Mouse (Mus musculus) bone marrow macrophage, adult 2 months (primary cell): Measurements from ENCODE around the gene Ephb6. TPM values are rescaled to one million over a fixed set of nuclear protein-coding genes. Genes with fewer than 3 reads are reported as not detected.

Source experiments
- H3K27ac ChIP-seq: 2 replicates; pipeline ENCODE4 v1.5.1; 2012; ENCODE audit warnings: low read depth, low read length; ENCODE audit not compliant: insufficient read depth
- H3K4me1 ChIP-seq: 2 replicates; pipeline ENCODE4 v1.6.1; 2012; ENCODE audit warnings: low read length; ENCODE audit not compliant: control insufficient read depth, insufficient read depth
- H3K4me3 ChIP-seq: 2 replicates; pipeline ENCODE4 v1.5.1; 2012; ENCODE audit warnings: mild to moderate bottlenecking, low read length, moderate library complexity; ENCODE audit not compliant: insufficient read depth
- CTCF ChIP-seq: IDR thresholded peaks from 2 replicates; pipeline ENCODE4 v1.5.1; 2012; ENCODE audit warnings: low read depth, mild to moderate bottlenecking, low read length, moderate library complexity
- POLR2A ChIP-seq: IDR thresholded peaks from 2 replicates; pipeline ENCODE4 v1.6.1; 2012; ENCODE audit warnings: mild to moderate bottlenecking, low read depth, low read length, borderline replicate concordance
- polyA plus RNA-seq: library from polyadenylated mRNA; stranded (reverse); fragments of >200 nt; gene quantifications from 2 replicates; pipeline ENCODE4 v1.2.4, GENCODE M21; 2012; ENCODE audit not compliant: missing spikeins, insufficient read depth, insufficient read length

Gene Ephb6
- polyA plus RNA-seq, 1 experiment: 0.83 TPM

DNA sequence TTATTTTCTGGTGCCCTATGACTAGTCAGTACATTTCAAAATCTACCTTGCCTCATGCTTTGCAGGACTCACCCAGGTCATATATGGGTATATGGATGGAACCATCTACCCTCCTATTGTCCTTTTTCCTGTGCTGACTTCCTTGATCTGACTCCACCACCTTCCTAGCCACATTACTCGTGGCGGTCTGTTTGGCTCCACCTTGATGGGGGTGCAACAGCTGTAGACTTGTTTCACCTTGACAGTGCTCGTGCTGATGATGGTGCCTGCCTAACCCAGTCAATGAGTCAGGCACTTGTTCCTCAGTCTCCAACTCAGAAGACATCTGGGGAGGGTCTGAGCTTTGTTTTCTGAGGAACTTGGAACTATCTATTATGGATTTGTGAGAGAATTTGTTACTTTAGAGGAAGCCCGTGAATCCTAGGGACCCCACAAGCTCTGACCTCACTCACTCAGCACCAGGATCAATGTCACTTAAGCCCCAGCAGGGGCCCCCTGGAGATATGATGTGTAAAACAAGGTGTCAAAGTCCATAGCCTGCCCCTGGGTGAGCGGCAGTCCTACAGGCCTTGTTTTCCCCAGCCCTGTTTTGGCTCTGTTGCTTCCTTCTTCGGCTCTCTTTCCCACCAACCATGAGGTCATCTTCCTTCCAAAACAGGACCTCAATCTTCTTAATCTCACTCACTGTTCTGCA is 36.0 kb downstream of the Ephb6 start:
- Histone ChIP-seq H3K27ac (no peak overlapping the region), H3K4me1 (no peaks in the 10 kb centered on the region), H3K4me3 (no peak overlapping the region)
- TF ChIP-seq POLR2A: no peak
- TF ChIP-seq CTCF: no peak

DNA sequence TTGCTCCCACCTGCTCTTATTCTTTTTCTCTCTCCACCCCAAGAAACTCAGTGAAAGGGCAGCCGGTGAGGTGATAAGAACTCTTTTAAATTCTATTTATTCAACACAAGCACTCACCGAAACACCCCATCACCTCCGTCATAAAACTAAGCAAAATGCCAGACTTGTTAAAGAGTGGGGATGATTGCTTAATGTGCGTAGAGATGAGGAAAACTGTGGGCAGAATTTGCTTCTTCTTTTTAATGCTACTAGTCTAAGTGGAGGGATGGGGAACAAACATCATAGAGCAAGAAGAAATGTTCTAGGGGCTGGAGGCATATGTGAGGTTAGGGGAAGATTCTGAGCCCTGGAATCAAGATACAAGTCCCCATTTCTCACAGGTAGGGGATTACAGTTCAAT is 37.5 kb downstream of the Ephb6 start:
- Histone ChIP-seq H3K4me1 (no peaks in the 10 kb centered on the region), H3K27ac (no peak overlapping the region), H3K4me3 (no peak overlapping the region)
- TF ChIP-seq CTCF: no peak
- no peak for TF ChIP-seq POLR2A

DNA sequence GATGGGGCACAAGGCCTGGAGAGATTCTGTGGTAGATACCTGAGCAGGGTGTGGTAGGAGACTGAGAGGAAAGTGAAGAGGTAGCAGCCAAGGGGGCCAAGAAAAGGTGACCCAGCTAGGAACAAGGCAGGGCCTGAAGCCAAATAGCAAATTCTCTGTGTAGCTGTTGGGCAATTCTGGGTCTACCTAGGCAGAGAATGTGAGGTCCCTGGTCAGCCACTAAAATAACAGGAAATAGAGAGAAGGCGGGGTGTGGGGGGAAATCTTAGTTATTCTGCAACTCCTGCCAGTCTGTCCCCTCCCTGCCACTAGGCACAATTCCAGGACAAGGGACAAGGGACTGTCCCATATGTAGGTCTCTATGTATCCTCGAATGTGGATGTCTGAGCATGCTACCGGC is 37.9 kb downstream of the Ephb6 start:
- Histone ChIP-seq H3K4me1 (no peaks in the 10 kb centered on the region), H3K4me3 (no peak overlapping the region), H3K27ac (no peak overlapping the region)
- no peak for TF ChIP-seq POLR2A
- TF ChIP-seq CTCF: no peak

DNA sequence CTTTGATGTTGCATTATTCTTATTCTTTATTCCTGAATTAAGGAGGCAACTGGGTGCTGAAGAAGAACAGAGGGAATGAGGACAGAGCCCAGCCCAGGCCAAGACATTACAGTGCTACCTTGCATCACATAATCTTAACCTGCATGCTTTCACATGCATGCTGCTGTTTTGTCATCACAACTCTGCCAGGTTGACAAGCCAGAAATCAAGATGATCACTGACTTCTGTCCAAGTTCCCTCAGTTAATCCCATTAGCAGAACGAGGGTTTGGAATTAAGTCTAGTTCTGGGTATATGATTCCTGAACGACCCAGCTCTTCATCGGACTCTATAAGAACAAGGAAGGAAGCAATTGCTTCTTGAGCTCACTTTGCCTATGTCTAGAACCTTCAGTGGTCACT is 40.9 kb downstream of the Ephb6 start:
- no peaks in the 10 kb centered on the region for H3K4me1 ChIP-seq
- H3K4me3 ChIP-seq: no peak overlapping the region
- TF ChIP-seq POLR2A (no peak), CTCF (no peak)
- H3K27ac ChIP-seq: no peak overlapping the region

DNA sequence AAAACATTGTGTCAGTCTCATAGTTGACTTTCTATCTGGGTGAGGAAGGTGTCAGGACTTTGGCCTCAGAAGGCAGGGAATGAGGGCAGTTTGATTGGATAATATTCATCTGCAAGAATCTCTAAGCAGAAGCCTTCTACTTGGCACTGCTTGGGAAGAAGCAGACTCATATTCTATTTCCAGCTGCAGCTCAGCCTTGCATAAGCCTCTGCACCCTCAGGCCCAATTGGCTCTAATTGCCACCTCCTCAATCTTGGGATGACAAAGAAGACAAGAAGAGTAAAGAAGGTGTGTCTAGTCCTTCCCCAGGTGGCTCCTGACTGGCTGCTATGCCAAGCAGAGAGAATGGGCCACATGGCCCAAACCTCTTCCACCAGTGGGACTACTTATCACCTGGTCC is 41.4 kb downstream of the Ephb6 start:
- no peak for TF ChIP-seq CTCF
- TF ChIP-seq POLR2A: no peak
- Histone ChIP-seq H3K27ac (no peak overlapping the region), H3K4me1 (no peaks in the 10 kb centered on the region), H3K4me3 (no peak overlapping the region)

DNA sequence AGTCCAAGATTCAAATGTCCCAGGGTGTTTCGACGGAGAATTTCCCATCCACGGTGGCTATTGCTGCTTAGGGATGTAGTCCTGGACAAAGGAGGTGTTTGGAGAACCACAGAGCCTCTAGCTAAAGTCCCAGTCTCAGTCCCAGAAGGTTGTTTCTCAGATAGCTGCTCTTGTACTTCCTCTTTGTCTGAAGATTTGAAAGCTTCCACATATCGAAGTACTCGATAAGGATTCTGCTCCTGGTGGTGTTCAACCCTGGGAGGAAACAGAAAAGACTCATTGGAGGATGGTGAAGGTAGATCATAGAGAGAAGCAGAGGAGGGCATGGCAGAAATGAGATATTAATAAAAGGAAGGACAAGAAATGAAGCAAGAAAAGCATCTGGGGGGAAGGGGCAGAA is 47.9 kb downstream of the Ephb6 start:
- no peak overlapping the region for H3K27ac ChIP-seq
- no peak for TF ChIP-seq CTCF
- no peak for TF ChIP-seq POLR2A
- no peak overlapping the region for H3K4me3 ChIP-seq
- no peaks in the 10 kb centered on the region for H3K4me1 ChIP-seq

DNA sequence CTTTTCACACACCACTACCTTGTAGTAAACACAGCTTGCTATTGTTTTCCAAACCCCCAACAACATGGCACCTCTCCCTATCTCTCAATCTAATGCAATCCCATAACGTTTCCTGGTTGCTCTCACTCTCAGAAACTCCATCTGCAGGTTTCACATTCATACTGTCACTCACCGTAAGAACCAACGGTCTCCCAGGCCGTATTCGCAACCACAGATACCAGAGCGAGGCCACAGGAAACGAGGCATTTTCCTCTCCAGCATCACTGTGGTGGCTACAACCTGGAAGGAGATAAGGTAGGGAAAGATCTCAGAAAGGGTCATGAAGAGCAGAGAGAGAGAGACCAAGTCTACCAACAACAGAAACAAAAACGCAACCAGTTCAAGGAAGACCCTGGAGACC is 49.4 kb downstream of the Ephb6 start:
- TF ChIP-seq CTCF: no peak
- no peak for TF ChIP-seq POLR2A
- H3K27ac ChIP-seq: no peak overlapping the region
- no peaks in the 10 kb centered on the region for H3K4me1 ChIP-seq
- H3K4me3 ChIP-seq: no peak overlapping the region

DNA sequence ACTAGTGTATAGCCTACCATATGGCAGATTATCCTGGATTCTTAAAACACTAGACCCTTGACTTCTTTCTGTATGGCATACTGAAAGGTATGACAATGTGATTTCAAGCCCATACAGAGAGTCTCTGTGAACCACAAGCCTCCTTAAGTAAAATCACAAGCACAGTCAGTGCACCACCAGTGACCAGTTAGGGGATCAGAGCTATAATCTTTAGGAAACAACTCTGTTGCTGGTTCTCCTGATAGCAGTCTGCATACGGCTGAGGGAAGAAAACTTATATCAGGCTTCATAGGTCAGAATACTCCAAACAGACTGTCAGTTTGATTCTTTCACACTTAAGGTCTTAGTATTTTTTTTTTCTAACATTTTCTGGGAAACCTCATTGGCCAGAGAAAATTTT is 53.2 kb downstream of the Ephb6 start:
- no peak overlapping the region for H3K4me3 ChIP-seq
- H3K27ac ChIP-seq: no peak overlapping the region
- no peak for TF ChIP-seq POLR2A
- TF ChIP-seq CTCF: no peak
- H3K4me1 ChIP-seq: no peaks in the 10 kb centered on the region

DNA sequence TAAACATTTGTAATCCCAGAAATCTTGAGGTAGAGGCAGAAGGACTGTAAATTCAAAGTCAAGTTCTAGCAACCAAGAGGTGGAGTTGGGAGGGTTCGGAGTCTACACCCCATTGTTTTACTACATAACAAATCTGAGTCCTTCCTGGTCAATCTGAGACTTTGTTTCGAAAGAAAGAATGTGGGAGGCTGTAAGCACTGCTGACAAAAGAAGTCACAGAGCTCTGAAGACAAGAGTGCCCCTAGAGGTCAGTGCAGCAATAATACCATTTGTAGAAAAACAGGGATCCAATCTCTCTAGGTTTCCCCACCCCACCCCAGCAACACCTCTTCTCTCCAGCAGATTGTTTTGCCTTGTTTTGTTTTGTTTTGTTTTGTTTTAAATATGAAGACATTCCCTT is 57.0 kb downstream of the Ephb6 start:
- Histone ChIP-seq H3K27ac (no peak overlapping the region), H3K4me1 (no peaks in the 10 kb centered on the region), H3K4me3 (no peak overlapping the region)
- no peak for TF ChIP-seq POLR2A
- no peak for TF ChIP-seq CTCF

Other genes starting within 250 kb of the Ephb6 start
- not detected in 2 replicates for gene Prss3, start 227.8 kb upstream of the Ephb6 start, polyA plus RNA-seq
- not detected in 2 replicates for gene Gm5771, start 213.1 kb upstream of the Ephb6 start, polyA plus RNA-seq
- gene Gm10334, start 159.3 kb upstream of the Ephb6 start, polyA plus RNA-seq: not detected in 2 replicates
- gene Prss1, start 146.6 kb upstream of the Ephb6 start, polyA plus RNA-seq: not detected in 2 replicates
- gene Prss2, start 83.7 kb upstream of the Ephb6 start, polyA plus RNA-seq: not detected in 2 replicates
- not detected in 2 replicates for gene Trpv6, start 30.9 kb downstream of the Ephb6 start, polyA plus RNA-seq
- not detected in 2 replicates for gene Trpv5, start 75.3 kb downstream of the Ephb6 start, polyA plus RNA-seq
- not detected in 2 replicates for gene Llcfc1, start 78.9 kb downstream of the Ephb6 start, polyA plus RNA-seq
- gene Kel, start 98.9 kb downstream of the Ephb6 start, polyA plus RNA-seq: not detected in 2 replicates
- not detected in 2 replicates for gene Olfr459, start 169.7 kb downstream of the Ephb6 start, polyA plus RNA-seq
- not detected in 2 replicates for gene Pip, start 242.1 kb downstream of the Ephb6 start, polyA plus RNA-seq
- not detected in 2 replicates for gene Sval2, start 247.5 kb downstream of the Ephb6 start, polyA plus RNA-seq